7 mouse cellular contexts compared by ENCODE assay signal in genomic region chr1:156838695-156839094, GRCm38 (mm10). TPM values are rescaled to one million over a fixed set of nuclear protein-coding genes. Genes with fewer than 3 reads are reported as not detected.
DNase-seq lines count a peak whose midpoint lies in the region; ATAC-seq and TF ChIP-seq lines count a peak whose summit lies in the region.

No protein-coding gene starts in this region.

- no peaks in the 10 kb centered on the region for H3K4me1 ChIP-seq in embryonic fibroblast, embryonic 13.5 days (ENCODE audit: control insufficient read depth, insufficient read depth, low read length)
- peaks cover 55% of the 10 kb centered on the region for H3K4me1 ChIP-seq in heart, embryonic 13.5 days
- H3K4me1 ChIP-seq in kidney, embryonic 14.5 days (ENCODE audit: control insufficient read depth, insufficient read depth, low read length) = peaks cover 16% of the 10 kb centered on the region
- peaks cover 4% of the 10 kb centered on the region; the same call in 1 of the 2 replicates for H3K4me1 ChIP-seq in lung, postnatal 0 days (ENCODE audit: insufficient read depth, low read depth, low read length)

- H3K4me2 ChIP-seq in heart, embryonic 13.5 days = peak overlapping the region; percentile 64
- H3K4me2 ChIP-seq in kidney, embryonic 14.5 days (replicated peaks; ENCODE audit: low read depth, low read length) = peak overlapping the region; percentile 27; the same call in 1 of the 2 replicates
- peak overlapping the region; percentile 43 for H3K4me2 ChIP-seq in lung, postnatal 0 days (replicated peaks; ENCODE audit: low read depth, low read length)

- no peaks in the 10 kb centered on the region for H3K36me3 ChIP-seq in heart, embryonic 13.5 days
- no peaks in the 10 kb centered on the region for H3K36me3 ChIP-seq in kidney, embryonic 14.5 days (ENCODE audit: control insufficient read depth, insufficient read depth, low read length)
- no peaks in the 10 kb centered on the region for H3K36me3 ChIP-seq in lung, postnatal 0 days (ENCODE audit: insufficient read depth, low read length)

- peak; percentile 63; the same call in 1 of the 2 replicates for ATAC-seq in heart, embryonic 13.5 days (ENCODE audit: extremely low read depth, insufficient number of reproducible peaks, low FRiP score, low TSS enrichment)
- ATAC-seq in kidney, embryonic 14.5 days (ENCODE audit: low FRiP score, low TSS enrichment) = peak; percentile 82; the same call in 1 of the 2 replicates
- ATAC-seq in lung, postnatal 0 days = peak; percentile 91

- H3K4me3 ChIP-seq in embryonic fibroblast, embryonic 13.5 days (ENCODE audit: insufficient read depth, low read length) = peak overlapping the region; percentile 26; the same call in 1 of the 2 replicates
- H3K4me3 ChIP-seq in heart, embryonic 13.5 days = peak overlapping the region; percentile 34
- no peak overlapping the region; the same call in 1 of the 2 replicates for H3K4me3 ChIP-seq in kidney, embryonic 14.5 days (ENCODE audit: low read length)
- 0 out of 2 replicates have a peak overlapping the region, but pooled peaks have one; percentile 19 for H3K4me3 ChIP-seq in lung, postnatal 0 days (ENCODE audit: low read depth, low read length)

- no peaks in the 10 kb centered on the region for H3K27me3 ChIP-seq in heart, embryonic 13.5 days (replicated peaks)
- H3K27me3 ChIP-seq in kidney, embryonic 14.5 days (ENCODE audit: control insufficient read depth, insufficient read depth, low read length) = no peaks in the 10 kb centered on the region
- H3K27me3 ChIP-seq in lung, postnatal 0 days (replicated peaks; ENCODE audit: insufficient read depth, low read length) = no peaks in the 10 kb centered on the region

- peak; percentile 49 for TF ChIP-seq POLR2A in embryonic fibroblast, embryonic 13.5 days (IDR thresholded peaks at IDR 0.05; ENCODE audit: low read depth, low read length)

- H3K27ac ChIP-seq in embryonic fibroblast, embryonic 13.5 days (ENCODE audit: insufficient read depth, low read length) = no peak overlapping the region
- peak overlapping the region; percentile 70 for H3K27ac ChIP-seq in heart, embryonic 13.5 days (replicated peaks)
- no peak overlapping the region for H3K27ac ChIP-seq in kidney, embryonic 14.5 days (ENCODE audit: low read depth, low read length)
- H3K27ac ChIP-seq in lung, postnatal 0 days (ENCODE audit: low read length) = no peak overlapping the region

- no peak for TF ChIP-seq CTCF in embryonic fibroblast, embryonic 13.5 days (IDR thresholded peaks at IDR 0.05; ENCODE audit: borderline replicate concordance, insufficient read depth, low read length)
- no peak for TF ChIP-seq CTCF in lung, postnatal 0 days (IDR thresholded peaks at IDR 0.05)

- peak overlapping the region; percentile 74 for H3K9ac ChIP-seq in heart, embryonic 13.5 days
- no peak overlapping the region for H3K9ac ChIP-seq in kidney, embryonic 14.5 days (ENCODE audit: low read depth, low read length)
- 0 out of 2 replicates have a peak overlapping the region, but pooled peaks have one; percentile 3 for H3K9ac ChIP-seq in lung, postnatal 0 days (replicated peaks; ENCODE audit: low read depth)

- TF ChIP-seq EP300 in lung, postnatal 0 days (IDR thresholded peaks at IDR 0.05) = no peak

- 9% methylated on average over 6 of the region's 6 CpGs for WGBS in heart, embryonic 13.5 days
- 9% methylated on average over 6 of the region's 6 CpGs for WGBS in kidney, embryonic 14.5 days
- 4% methylated on average over 6 of the region's 6 CpGs for WGBS in lung, postnatal 0 days

- peak; percentile 68 for DNase-seq in brain, adult 2 months (ENCODE audit: low read depth, low spot score)
- peak; percentile 79 for DNase-seq in lung, postnatal 0 days (ENCODE audit: low spot score)
- peak; percentile 79 for DNase-seq in retina, postnatal 1 day
- no peak for DNase-seq in spleen, adult 18-20 months

- H3K9me3 ChIP-seq in heart, embryonic 13.5 days = no peaks in the 10 kb centered on the region
- H3K9me3 ChIP-seq in kidney, embryonic 14.5 days (ENCODE audit: control insufficient read depth, low read length) = no peaks in the 10 kb centered on the region
- H3K9me3 ChIP-seq in lung, postnatal 0 days (ENCODE audit: low read length) = no peaks in the 10 kb centered on the region

RNA-seq across cellular contexts. Expression of gene Angptl1, which starts 0.3 kb away (rescaled TPM):
- polyA plus RNA-seq in embryonic fibroblast, embryonic 13.5 days (2011; ENCODE audit: insufficient read length, low read depth, missing spikeins) = 1.1 and 11.9 TPM in 2 replicates
- 2.7 and 2.8 TPM in 2 replicates for polyA plus RNA-seq in heart, embryonic 13.5 days (2015; fragmentation: Nextera tagmentation; extraction: Ambion mirVana)
- polyA plus RNA-seq in kidney, embryonic 14.5 days (2014; fragmentation: Nextera tagmentation; extraction: Ambion mirVana) = 1.4 and 1.5 TPM in 2 replicates
- polyA plus RNA-seq in lung, postnatal 0 days (2015; fragmentation: Nextera tagmentation; extraction: Ambion mirVana) = 0.68 and 0.85 TPM in 2 replicates

Comparison
In these comparisons a context has a peak if more than half of its experiments do, and no peak if none do; other contexts are left out.
1. DNase-seq: peak in brain, adult 2 months (single experiment), lung, postnatal 0 days (single experiment) and retina, postnatal 1 day (single experiment); none in spleen, adult 18-20 months (0 of 2).
2. Peak in every context shown above with its lines, with median percentiles within 50 percentile points of each other: ATAC-seq and H3K4me2 ChIP-seq.